Mouse (Mus musculus) ES-E14 (cell line): ENCODE measurements around the gene Adarb2. TPM values are rescaled to one million over a fixed set of nuclear protein-coding genes. Genes with fewer than 3 reads are reported as not detected.

Experiments used
- DNase-seq: peaks from one replicate; pipeline ENCODE4 v3.0.0-alpha.2; 2013; ENCODE audit warnings: low read depth, low spot score
- H3K27ac ChIP-seq: 2 replicates; pipeline ENCODE4 v1.5.1; 2012; ENCODE audit warnings: low read depth, mild to moderate bottlenecking, low read length, moderate library complexity, mixed read lengths; ENCODE audit not compliant: poor library complexity, insufficient read depth, severe bottlenecking
- H3K36me3 ChIP-seq: 2 replicates; pipeline ENCODE4 v1.6.1; 2012; ENCODE audit warnings: mild to moderate bottlenecking, low read length, moderate library complexity, mixed read lengths; ENCODE audit not compliant: control insufficient read depth, poor library complexity, insufficient read depth, severe bottlenecking
- H3K4me1 ChIP-seq, 2 experiments: fragments of 150-350 bp in 1 of 2; sonication (generic) in 1 of 2; 2 replicates each; pipeline ENCODE4 v1.6.1; 2012; ENCODE audit warnings: low read length in 2 of 2, mild to moderate bottlenecking in 1 of 2, mixed read lengths in 1 of 2; ENCODE audit not compliant: control insufficient read depth in 2 of 2, insufficient read depth in 2 of 2, poor library complexity in 1 of 2
- H3K4me3 ChIP-seq, 2 experiments: fragments of 150-350 bp in 1 of 2; sonication (generic) in 1 of 2; 2 replicates each; pipeline ENCODE4 v1.5.1; 2012; ENCODE audit warnings: low read length in 2 of 2, low read depth in 1 of 2, mild to moderate bottlenecking in 1 of 2, mixed read lengths in 1 of 2; ENCODE audit not compliant: insufficient read depth in 1 of 2, poor library complexity in 1 of 2, severe bottlenecking in 1 of 2
- H3K9ac ChIP-seq: 2 replicates; pipeline ENCODE4 v1.6.1; 2012; ENCODE audit warnings: low read depth, mild to moderate bottlenecking, low read length, mixed read lengths; ENCODE audit not compliant: poor library complexity, insufficient read depth, severe bottlenecking
- H3K9me3 ChIP-seq: fragments of 150-350 bp; sonication (generic); 2 replicates; pipeline ENCODE4 v1.6.1; 2012; ENCODE audit warnings: low read depth, mild to moderate bottlenecking, low read length; ENCODE audit not compliant: control insufficient read depth, insufficient read depth
- CHD2 ChIP-seq: IDR thresholded peaks from 2 replicates; pipeline ENCODE4 v1.6.1; 2014; ENCODE audit warnings: mild to moderate bottlenecking, low read depth, low read length, inconsistent platforms
- HCFC1 ChIP-seq: IDR thresholded peaks from 2 replicates; pipeline ENCODE4 v1.6.1; 2012; ENCODE audit warnings: low read length, inconsistent platforms, borderline replicate concordance; ENCODE audit not compliant: insufficient read depth
- MAFK ChIP-seq: IDR thresholded peaks from 2 replicates; pipeline ENCODE4 v1.6.1; 2014; ENCODE audit warnings: mild to moderate bottlenecking, low read depth, low read length, inconsistent platforms; ENCODE audit not compliant: insufficient read depth
- ZC3H11A ChIP-seq: IDR thresholded peaks from 2 replicates; pipeline ENCODE4 v1.6.1; 2012; ENCODE audit warnings: low read depth, mild to moderate bottlenecking, inconsistent platforms, low read length, borderline replicate concordance
- ZNF384 ChIP-seq: IDR thresholded peaks from 2 replicates; pipeline ENCODE4 v1.6.1; 2012; ENCODE audit warnings: low read depth, low read length, inconsistent platforms
- in situ Hi-C, 2 experiments: fragments of 600-800 bp; cut with MboI; formaldehyde crosslinking; loops; one replicate each; pipeline ENCODE4 v1.15.1; 2025; ENCODE audit warnings: low sequenced_read_pairs in 2 of 2, inconsistent platforms in 1 of 2; ENCODE audit not compliant: unreplicated experiment in 2 of 2
- total RNA-seq: library from RNA; depleted of rRNA; stranded (reverse); fragments of 300-350 nt; gene quantifications from 2 replicates; pipeline ENCODE4 v1.2.3, GENCODE M21; 2012

Adarb2 gene
- total RNA-seq, 1 experiment, result 0.27 TPM

GRCm38 (mm10) chr13:8644805-8645679 lies 442.4 kb downstream of the Adarb2 start:
- TF ChIP-seq MAFK (no peak), ZNF384 (no peak), CHD2 (no peak), ZC3H11A (no peak), HCFC1 (no peak)
- Histone ChIP-seq H3K9ac (no peak overlapping the region), H3K4me3 (no peak overlapping the region), H3K27ac (no peak overlapping the region), H3K4me1 (no peaks in the 10 kb centered on the region), H3K36me3 (no peaks in the 10 kb centered on the region), H3K9me3 (no peaks in the 10 kb centered on the region)
- in situ Hi-C loops, result no loop called here
- DNase-seq, result no peak

DNA sequence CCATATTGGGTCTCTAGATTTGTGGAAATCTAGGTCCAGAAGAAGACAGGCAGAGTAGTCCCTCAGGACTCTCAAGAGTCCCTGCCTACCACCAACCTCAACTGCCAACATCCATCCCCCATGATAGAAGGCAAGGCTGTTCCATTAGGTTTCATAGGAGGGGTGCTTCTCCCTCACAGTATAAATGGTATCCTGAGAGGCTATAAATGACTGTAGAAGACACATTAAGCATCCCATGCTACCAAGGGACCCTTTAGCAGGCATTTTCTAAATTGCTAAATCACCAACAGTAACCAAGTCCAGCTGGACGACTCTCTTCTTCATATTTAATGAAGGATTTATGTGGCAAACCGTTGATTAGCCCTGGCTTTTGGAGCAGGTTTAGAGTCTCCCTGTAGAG lies 446.6 kb downstream of the Adarb2 start:
- TF ChIP-seq ZC3H11A (no peak), ZNF384 (no peak), MAFK (no peak), CHD2 (no peak), HCFC1 (no peak)
- no peaks in the 10 kb centered on the region for H3K36me3 ChIP-seq
- no peaks in the 10 kb centered on the region for H3K4me1 ChIP-seq
- in situ Hi-C loops, result no loop called here
- no peak overlapping the region for H3K27ac ChIP-seq
- no peaks in the 10 kb centered on the region for H3K9me3 ChIP-seq
- no peak for DNase-seq
- H3K4me3 ChIP-seq, result no peak overlapping the region
- H3K9ac ChIP-seq, result no peak overlapping the region

GRCm38 (mm10) chr13:8664615-8665240 lies 462.1 kb downstream of the Adarb2 start:
- Histone ChIP-seq H3K9me3 (no peaks in the 10 kb centered on the region), H3K27ac (no peak overlapping the region), H3K4me1 (no peaks in the 10 kb centered on the region), H3K9ac (no peak overlapping the region), H3K36me3 (no peaks in the 10 kb centered on the region), H3K4me3 (no peak overlapping the region)
- TF ChIP-seq MAFK (no peak), HCFC1 (no peak), ZNF384 (no peak), ZC3H11A (no peak), CHD2 (no peak)
- in situ Hi-C loops, result no loop called here
- no peak for DNase-seq

DNA sequence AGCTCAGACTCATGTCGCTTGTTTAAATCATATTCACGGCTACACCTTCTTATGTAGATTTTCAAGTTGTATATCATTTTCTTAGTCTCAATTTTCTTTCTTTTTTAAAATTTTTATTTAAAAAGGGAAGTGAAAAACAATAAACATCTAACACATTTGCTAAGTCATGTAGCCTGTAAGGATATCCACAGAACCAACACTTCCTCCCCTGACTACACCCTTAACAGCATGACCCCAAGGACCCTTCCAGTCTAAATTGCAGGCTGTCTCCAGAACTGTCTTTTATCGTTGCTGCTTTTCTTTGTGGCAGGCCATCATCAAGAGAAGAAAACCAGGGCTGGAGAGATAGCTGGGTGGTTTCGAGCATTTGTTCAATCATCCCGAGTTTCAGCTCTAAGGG lies 474.5 kb downstream of the Adarb2 start:
- in situ Hi-C loops, result no loop called here
- Histone ChIP-seq H3K4me1 (no peaks in the 10 kb centered on the region), H3K4me3 (no peak overlapping the region), H3K9ac (no peak overlapping the region), H3K27ac (no peak overlapping the region), H3K9me3 (no peaks in the 10 kb centered on the region), H3K36me3 (no peaks in the 10 kb centered on the region)
- TF ChIP-seq CHD2, result no peak
- TF ChIP-seq ZC3H11A, result no peak
- no peak for TF ChIP-seq MAFK
- TF ChIP-seq ZNF384, result no peak
- no peak for TF ChIP-seq HCFC1
- DNase-seq, result no peak
